Mouse (Mus musculus): ENCODE data around the gene 0610010K14Rik. TPM values are rescaled to one million over a fixed set of nuclear protein-coding genes. Genes with fewer than 3 reads are reported as not detected.

Gene 0610010K14Rik
- polyA plus RNA-seq (2014; fragmentation: Illumina TruSeq; extraction: RNeasy Lipid Tissue Mini Kit (QIAGEN cat#74804)), result 2.4 TPM

GRCm38 (mm10) chr11:70237457-70238167 lies at the start of gene 0610010K14Rik:
Gene 0610010K14Rik, minus strand, starts transcription at chr11:70237914.

GRCm38 (mm10) chr11:70254931-70255531 lies 17.3 kb upstream of the 0610010K14Rik start, which contains the start of gene Alox12:
Gene Alox12, minus strand, starts transcription at chr11:70255353.

DNA sequence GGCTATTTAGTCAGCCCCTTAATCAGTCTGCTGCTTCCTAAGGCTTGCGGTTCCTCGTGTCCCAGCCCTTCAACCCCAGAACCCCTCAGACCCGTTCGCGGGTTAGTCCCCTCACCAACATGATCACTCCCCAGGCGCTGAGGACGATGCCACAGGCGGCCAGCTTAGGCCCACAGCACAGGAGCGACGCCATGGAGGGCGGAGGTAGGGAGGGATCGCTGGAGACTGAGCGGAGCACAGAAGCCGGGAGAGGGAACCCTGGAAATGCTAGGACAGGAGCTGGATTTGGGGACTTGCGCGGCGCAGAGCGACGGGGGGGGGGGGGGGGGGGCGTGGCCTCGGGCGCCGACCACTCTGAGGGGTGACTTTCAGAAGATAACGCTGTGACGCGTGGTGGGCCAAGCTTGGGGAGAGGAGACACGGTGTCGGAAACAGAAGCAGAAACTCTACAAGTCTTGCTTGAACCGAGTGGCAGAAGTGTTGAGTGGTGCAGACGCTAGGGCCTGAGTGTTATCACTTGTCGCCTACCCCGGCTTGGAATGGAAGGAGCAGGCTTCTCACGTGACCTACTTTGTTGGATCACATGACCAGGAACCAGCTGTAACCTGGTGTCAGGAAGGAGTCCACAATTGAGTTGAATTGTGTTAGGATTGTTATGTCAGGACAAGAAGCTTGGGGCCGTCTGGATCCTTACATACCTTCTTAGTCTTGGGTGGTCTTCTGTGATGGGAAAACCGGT lies 2.0 kb upstream of the 0610010K14Rik start, which contains the start of the genes Gm21988 and Rnasek:
Gene Gm21988, minus strand, starts transcription at position 290 of the 739 bp plus-strand sequence.
Gene Rnasek, minus strand, starts transcription at position 302 of the 739 bp plus-strand sequence.

DNA sequence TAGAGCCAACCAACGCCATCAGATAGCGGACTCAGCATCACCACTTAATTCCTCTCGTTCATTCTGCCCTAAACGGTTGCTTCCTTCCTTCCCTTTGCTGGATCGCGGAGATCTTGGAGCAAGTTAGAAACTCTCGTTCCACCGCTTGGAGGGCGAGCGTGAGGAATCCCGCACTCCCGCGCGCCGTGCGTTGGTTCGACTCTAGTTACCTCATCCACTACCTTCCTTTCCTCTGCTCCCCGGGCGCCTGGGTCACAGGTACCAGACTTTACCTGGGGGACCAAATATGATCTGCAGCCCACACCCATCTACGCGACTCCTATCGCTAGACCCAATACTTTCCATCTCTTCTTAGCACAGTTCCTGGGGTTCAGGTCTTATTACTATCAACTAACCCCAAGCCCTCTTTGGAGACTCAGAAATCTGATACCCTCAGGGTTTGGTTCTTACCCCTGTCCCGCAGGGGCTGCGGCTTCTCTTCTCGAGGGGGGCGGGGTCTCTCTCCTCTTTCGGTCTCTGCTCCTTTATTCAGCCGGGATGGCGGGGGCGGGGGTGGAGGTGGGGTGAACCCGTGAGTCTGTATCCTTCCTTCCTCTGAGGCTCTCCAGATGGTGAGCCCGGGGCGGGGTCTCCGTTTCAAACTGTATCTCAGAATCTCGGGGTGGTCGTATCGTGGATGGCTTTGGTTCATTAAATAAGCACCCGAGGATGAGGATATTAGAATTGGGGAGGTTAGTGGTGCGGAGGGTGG lies 8.3 kb downstream of the 0610010K14Rik start, which contains the start of gene Bcl6b:
Gene Bcl6b, minus strand, starts transcription at position 539 of the 751 bp plus-strand sequence.

GRCm38 (mm10) chr11:70220731-70221602 lies 16.7 kb downstream of the 0610010K14Rik start, which contains the start of gene Slc16a13:
Gene Slc16a13, minus strand, starts transcription at chr11:70221064.

GRCm38 (mm10) chr11:70212423-70212822 lies 25.3 kb downstream of the 0610010K14Rik start, which contains the start of gene Slc16a11:
Gene Slc16a11, plus strand, starts transcription at chr11:70212752.

Other genes with a start within 250 kb of the 0610010K14Rik start
- 449 TPM for gene Gabarap, start 246.8 kb downstream of the 0610010K14Rik start, polyA plus RNA-seq (2014; fragmentation: Illumina TruSeq; extraction: RNeasy Lipid Tissue Mini Kit (QIAGEN cat#74804))
- 24.2 TPM for gene Phf23, start 242.1 kb downstream of the 0610010K14Rik start, polyA plus RNA-seq (2014; fragmentation: Illumina TruSeq; extraction: RNeasy Lipid Tissue Mini Kit (QIAGEN cat#74804))
- gene Dvl2, start 237.3 kb downstream of the 0610010K14Rik start, polyA plus RNA-seq (2014; fragmentation: Illumina TruSeq; extraction: RNeasy Lipid Tissue Mini Kit (QIAGEN cat#74804)), result 1.8 TPM
- gene Acadvl, start 222.5 kb downstream of the 0610010K14Rik start, polyA plus RNA-seq (2014; fragmentation: Illumina TruSeq; extraction: RNeasy Lipid Tissue Mini Kit (QIAGEN cat#74804)), result 5.8 TPM
- gene Dlg4, start 221.0 kb downstream of the 0610010K14Rik start, polyA plus RNA-seq (2014; fragmentation: Illumina TruSeq; extraction: RNeasy Lipid Tissue Mini Kit (QIAGEN cat#74804)), result 1.7 TPM
- not detected for gene Asgr1, start 183.8 kb downstream of the 0610010K14Rik start, polyA plus RNA-seq (2014; fragmentation: Illumina TruSeq; extraction: RNeasy Lipid Tissue Mini Kit (QIAGEN cat#74804))
- gene Asgr2, start 145.3 kb downstream of the 0610010K14Rik start, polyA plus RNA-seq (2014; fragmentation: Illumina TruSeq; extraction: RNeasy Lipid Tissue Mini Kit (QIAGEN cat#74804)), result 0.80 TPM
- gene Mgl2, start 107.6 kb downstream of the 0610010K14Rik start, polyA plus RNA-seq (2014; fragmentation: Illumina TruSeq; extraction: RNeasy Lipid Tissue Mini Kit (QIAGEN cat#74804)), result 21.9 TPM
- gene Clec10a, start 81.7 kb downstream of the 0610010K14Rik start, polyA plus RNA-seq (2014; fragmentation: Illumina TruSeq; extraction: RNeasy Lipid Tissue Mini Kit (QIAGEN cat#74804)), result 3.7 TPM
- not detected for gene Slc16a11, start 25.2 kb downstream of the 0610010K14Rik start, polyA plus RNA-seq (2014; fragmentation: Illumina TruSeq; extraction: RNeasy Lipid Tissue Mini Kit (QIAGEN cat#74804))
- gene Slc16a13, start 16.9 kb downstream of the 0610010K14Rik start, polyA plus RNA-seq (2014; fragmentation: Illumina TruSeq; extraction: RNeasy Lipid Tissue Mini Kit (QIAGEN cat#74804)), result 3.1 TPM
- 7.3 TPM for gene Bcl6b, start 8.1 kb downstream of the 0610010K14Rik start, polyA plus RNA-seq (2014; fragmentation: Illumina TruSeq; extraction: RNeasy Lipid Tissue Mini Kit (QIAGEN cat#74804))
- gene Gm21988, start 1.9 kb upstream of the 0610010K14Rik start, polyA plus RNA-seq (2014; fragmentation: Illumina TruSeq; extraction: RNeasy Lipid Tissue Mini Kit (QIAGEN cat#74804)), result 0.37 TPM
- gene Rnasek, start 1.9 kb upstream of the 0610010K14Rik start, polyA plus RNA-seq (2014; fragmentation: Illumina TruSeq; extraction: RNeasy Lipid Tissue Mini Kit (QIAGEN cat#74804)), result 25.1 TPM
- gene Alox12, start 17.4 kb upstream of the 0610010K14Rik start, polyA plus RNA-seq (2014; fragmentation: Illumina TruSeq; extraction: RNeasy Lipid Tissue Mini Kit (QIAGEN cat#74804)), result 2.5 TPM
- gene Alox12e, start 84.7 kb upstream of the 0610010K14Rik start, polyA plus RNA-seq (2014; fragmentation: Illumina TruSeq; extraction: RNeasy Lipid Tissue Mini Kit (QIAGEN cat#74804)), result 2.4 TPM
- gene Alox15, start 114.1 kb upstream of the 0610010K14Rik start, polyA plus RNA-seq (2014; fragmentation: Illumina TruSeq; extraction: RNeasy Lipid Tissue Mini Kit (QIAGEN cat#74804)), result 13.4 TPM
- 21.0 TPM for gene Pelp1, start 172.1 kb upstream of the 0610010K14Rik start, polyA plus RNA-seq (2014; fragmentation: Illumina TruSeq; extraction: RNeasy Lipid Tissue Mini Kit (QIAGEN cat#74804))
- 0.91 TPM for gene Arrb2, start 194.7 kb upstream of the 0610010K14Rik start, polyA plus RNA-seq (2014; fragmentation: Illumina TruSeq; extraction: RNeasy Lipid Tissue Mini Kit (QIAGEN cat#74804))
- 7.2 TPM for gene Med11, start 214.0 kb upstream of the 0610010K14Rik start, polyA plus RNA-seq (2014; fragmentation: Illumina TruSeq; extraction: RNeasy Lipid Tissue Mini Kit (QIAGEN cat#74804))
- gene Zmynd15, start 221.5 kb upstream of the 0610010K14Rik start, polyA plus RNA-seq (2014; fragmentation: Illumina TruSeq; extraction: RNeasy Lipid Tissue Mini Kit (QIAGEN cat#74804)), result 0.31 TPM
- gene Cxcl16, start 222.1 kb upstream of the 0610010K14Rik start, polyA plus RNA-seq (2014; fragmentation: Illumina TruSeq; extraction: RNeasy Lipid Tissue Mini Kit (QIAGEN cat#74804)), result 14.6 TPM

All from ovary, adult 10 weeks (tissue).